Mouse (Mus musculus) liver, adult 10 weeks (tissue): ENCODE measurements around the gene Prg2. TPM values are rescaled to one million over a fixed set of nuclear protein-coding genes. Genes with fewer than 3 reads are reported as not detected.

Experiments
- polyA plus RNA-seq: library from polyadenylated mRNA; stranded (reverse); fragments of 350-450 nt; fragmentation: Illumina TruSeq; extraction: RNeasy Lipid Tissue Mini Kit (QIAGEN cat#74804); gene quantifications from one replicate; pipeline ENCODE4 v1.2.3, GENCODE M21; 2014; ENCODE audit warnings: low read depth, low replicate concordance

The Prg2 gene
- polyA plus RNA-seq, result not detected

GRCm38 (mm10) chr2:84980188-84980587 lies at the start of gene Prg2:
Prg2 (plus strand) TSS chr2:84980461.

DNA sequence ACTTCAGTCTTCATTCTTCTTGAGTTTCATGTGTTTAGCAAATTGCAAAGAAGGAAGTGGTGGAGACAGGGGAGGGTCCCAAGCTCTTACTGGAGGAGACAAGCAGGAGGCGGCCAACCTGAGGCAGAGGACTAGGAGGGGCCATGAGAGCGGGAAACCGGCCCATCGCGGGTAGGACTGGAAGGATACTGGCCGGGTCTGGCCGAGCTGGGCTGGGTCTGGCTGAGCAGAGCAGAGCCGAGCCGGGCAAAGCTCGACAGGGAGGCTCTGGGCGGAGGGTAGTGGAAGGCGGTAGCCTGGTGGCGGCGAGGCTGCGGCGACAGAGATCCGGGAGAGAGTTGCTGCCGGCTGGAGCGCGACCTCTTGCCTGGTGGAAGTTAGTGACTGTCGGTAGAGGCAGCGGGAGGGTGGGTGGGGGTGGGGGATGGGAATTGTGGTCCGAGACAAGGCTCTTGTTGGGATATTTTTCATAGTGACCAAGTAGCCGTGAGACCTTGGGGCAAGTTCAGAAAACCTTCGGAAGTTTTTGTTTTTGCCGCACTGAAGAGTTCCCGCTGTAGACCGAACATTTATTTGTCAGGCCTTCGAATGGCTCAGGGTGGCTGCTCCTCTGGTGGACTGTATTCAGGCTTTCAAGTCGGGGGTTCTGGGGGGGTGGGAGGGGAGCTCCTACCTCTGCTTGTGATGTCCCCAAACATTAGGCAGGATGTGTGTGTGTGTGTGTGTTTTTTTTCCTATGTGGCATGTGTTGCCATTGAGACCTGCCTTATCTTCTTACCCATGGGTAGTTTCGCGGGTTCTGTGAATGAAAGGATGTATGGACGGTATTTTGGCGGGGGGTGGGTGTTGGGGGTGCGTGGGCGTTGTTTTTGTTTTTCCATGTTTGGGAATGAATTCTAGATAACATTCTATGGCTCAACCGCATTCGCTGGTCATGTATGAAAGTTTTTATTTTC lies 43.5 kb upstream of the Prg2 start, which contains the start of gene Slc43a3:
Slc43a3 (plus strand) TSS at position 106 of the 956 bp plus-strand sequence.

GRCm38 (mm10) chr2:84987930-84988329 lies 7.7 kb downstream of the Prg2 start, which contains the start of gene Prg3:
Prg3 (plus strand) TSS chr2:84988215.

Other genes starting within 250 kb of the Prg2 start
- not detected for gene Ypel4, start 246.4 kb upstream of the Prg2 start, polyA plus RNA-seq
- not detected for gene Gm19426, start 236.8 kb upstream of the Prg2 start, polyA plus RNA-seq
- 265 TPM for gene Serping1, start 205.0 kb upstream of the Prg2 start, polyA plus RNA-seq
- 55.4 TPM for gene Ube2l6, start 181.6 kb upstream of the Prg2 start, polyA plus RNA-seq
- gene Smtnl1, start 157.8 kb upstream of the Prg2 start, polyA plus RNA-seq, result not detected
- gene Timm10, start 153.5 kb upstream of the Prg2 start, polyA plus RNA-seq, result 5.5 TPM
- 2.0 TPM for gene Slc43a1, start 141.6 kb upstream of the Prg2 start, polyA plus RNA-seq
- not detected for gene Rtn4rl2, start 93.8 kb upstream of the Prg2 start, polyA plus RNA-seq
- gene Slc43a3, start 43.9 kb upstream of the Prg2 start, polyA plus RNA-seq, result 23.9 TPM
- gene Prg3, start 7.8 kb downstream of the Prg2 start, polyA plus RNA-seq, result not detected
- 29.6 TPM for gene Ssrp1, start 56.8 kb downstream of the Prg2 start, polyA plus RNA-seq
- 1.5 TPM for gene P2rx3, start 57.0 kb downstream of the Prg2 start, polyA plus RNA-seq
- 1.1 TPM for gene Tnks1bp1, start 67.6 kb downstream of the Prg2 start, polyA plus RNA-seq
- not detected for gene Aplnr, start 155.8 kb downstream of the Prg2 start, polyA plus RNA-seq
- not detected for gene Lrrc55, start 216.7 kb downstream of the Prg2 start, polyA plus RNA-seq